Mouse (Mus musculus) cerebellum, adult 2 months (tissue): ENCODE measurements around the gene Vcp. TPM values are rescaled to one million over a fixed set of nuclear protein-coding genes. Genes with fewer than 3 reads are reported as not detected.
"Not testable (repeated sequence)": the region's sequence is repeated elsewhere in the genome, so short reads cannot be mapped to it uniquely, and the experiment has no call there.

Source experiments
- DNase-seq, 2 experiments: peaks; one replicate each; pipeline ENCODE4 v3.0.0; 2021
- H3K27ac ChIP-seq: fragments of 200-500 bp; 2 replicates; pipeline ENCODE4 v1.5.1; 2012; ENCODE audit warnings: low read length, control low read depth, inconsistent platforms; ENCODE audit not compliant: insufficient read depth
- H3K27me3 ChIP-seq: fragments of 200-500 bp; 2 replicates; pipeline ENCODE4 v1.6.1; 2012; ENCODE audit warnings: inconsistent platforms, mild to moderate bottlenecking, low read length, moderate library complexity; ENCODE audit not compliant: control insufficient read depth, insufficient read depth
- H3K4me1 ChIP-seq: fragments of 200-500 bp; 2 replicates; pipeline ENCODE4 v1.6.1; 2011; ENCODE audit warnings: low read length; ENCODE audit not compliant: control insufficient read depth, insufficient read depth
- H3K4me3 ChIP-seq: fragments of 200-500 bp; replicated peaks from 2 replicates; pipeline ENCODE3; 2011; ENCODE audit warnings: mild to moderate bottlenecking, low read depth, low read length, control low read depth; ENCODE audit not compliant: insufficient read depth
- CTCF ChIP-seq: fragments of 200-500 bp; IDR thresholded peaks from 2 replicates; pipeline ENCODE4 v1.5.1; 2011; ENCODE audit warnings: low read depth, mild to moderate bottlenecking, control low read depth, low read length, moderate library complexity, borderline replicate concordance; ENCODE audit not compliant: insufficient read depth
- POLR2A ChIP-seq: fragments of 200-500 bp; IDR thresholded peaks from 2 replicates; pipeline ENCODE4 v1.6.1; 2011; ENCODE audit warnings: low read length, control low read depth, borderline replicate concordance; ENCODE audit not compliant: insufficient read depth
- WGBS: fragments of 180-500 bp; shearing (Covaris S2); methylation state at CpG from one replicate; pipeline ENCODE4 v1.1.7; 2018; 5-methylcytosine and 5-hydroxymethylcytosine counted together
- polyA plus RNA-seq: library from polyadenylated mRNA; depleted of rRNA; stranded (reverse); fragments of >200 nt; gene quantifications from 2 replicates; pipeline ENCODE4 v1.2.3, GENCODE M21; 2012; rRNA removed

Vcp gene
- 196 and 200 TPM in 2 replicates for polyA plus RNA-seq

DNA sequence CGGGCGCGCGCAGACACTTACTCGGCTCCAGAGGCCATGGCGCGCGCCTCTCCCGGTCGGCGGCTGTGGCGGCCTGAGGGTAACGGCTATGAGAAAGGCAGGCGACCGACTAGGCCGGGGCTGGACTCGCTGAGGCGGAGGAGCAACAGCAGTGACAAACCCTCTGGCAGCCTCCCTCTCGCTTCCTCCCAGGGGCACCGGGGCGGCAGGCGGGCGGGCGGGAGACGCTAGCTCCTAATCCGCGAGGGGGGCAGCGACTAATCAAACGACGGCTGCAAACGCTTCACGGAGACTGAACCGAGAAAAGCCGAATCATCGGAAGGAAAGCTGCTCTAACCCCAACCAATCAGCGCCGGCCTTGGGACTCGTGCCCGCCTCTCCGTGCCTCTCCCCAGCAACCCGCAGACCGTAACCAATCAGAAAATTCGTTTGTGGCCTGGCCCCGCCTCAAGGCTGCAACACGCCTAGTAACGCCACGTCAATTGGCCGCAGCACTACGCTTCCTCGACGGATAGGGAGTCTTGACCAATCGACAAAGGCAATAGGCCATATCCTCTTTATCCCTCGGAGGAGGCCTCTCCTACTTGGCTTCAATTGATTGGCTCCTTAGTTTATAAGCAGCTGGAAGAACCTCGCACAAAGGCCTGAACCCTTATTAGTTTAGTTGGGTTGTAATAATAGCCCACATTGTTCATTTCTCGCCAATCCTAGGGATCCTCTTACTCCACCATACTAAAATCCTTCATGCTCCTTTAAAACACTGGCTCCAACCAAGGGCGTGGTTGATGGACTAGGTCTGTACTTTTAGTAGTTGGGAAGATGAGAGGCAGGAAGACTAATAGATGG is at the start of gene Vcp:
Gene Vcp, minus strand, starts transcription at position 367 of the 846 bp plus-strand sequence.
- DNase-seq = peak; percentile 99 to 100
- Histone ChIP-seq H3K4me3 (peak within 1 kb of the TSS; percentile 74), H3K27ac (peak within 1 kb of the TSS; percentile 81)
- H3K27me3 ChIP-seq, H3K4me1 ChIP-seq: not testable (repeated sequence)
- 1% methylated on average over 54 of the region's 56 CpGs for WGBS

DNA sequence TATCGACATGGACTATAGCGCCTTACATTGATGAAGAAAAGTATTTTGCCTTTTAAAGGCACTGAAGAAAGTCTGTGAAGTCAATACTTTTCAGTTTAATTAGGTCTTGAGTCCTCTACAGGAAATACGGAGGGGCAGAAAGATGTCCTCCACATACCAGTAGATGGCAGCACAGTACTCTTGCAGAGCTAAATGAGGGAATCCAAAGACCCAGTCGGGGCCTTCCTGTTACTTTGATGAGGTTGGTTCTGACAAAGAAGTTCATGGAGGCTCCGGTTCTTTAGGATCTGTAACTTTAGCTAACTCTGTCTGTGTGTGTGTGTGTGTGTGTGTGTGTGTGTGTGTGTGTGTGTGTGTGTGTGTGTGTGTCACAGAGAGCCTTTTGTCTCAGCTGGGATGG is 46.9 kb upstream of the Vcp start:
- 7% methylated on average over 5 of the region's 5 CpGs for WGBS
- H3K27me3 ChIP-seq = no peaks in the 10 kb centered on the region
- H3K27ac ChIP-seq = no peak overlapping the region
- no peak overlapping the region for H3K4me3 ChIP-seq
- H3K4me1 ChIP-seq = peaks cover 2% of the 10 kb centered on the region; the same call in 1 of the 2 replicates
- TF ChIP-seq CTCF (peak; percentile 67; the same call in 1 of the 2 replicates), POLR2A (no peak)
- peak; percentile 70 to 80 for DNase-seq

DNA sequence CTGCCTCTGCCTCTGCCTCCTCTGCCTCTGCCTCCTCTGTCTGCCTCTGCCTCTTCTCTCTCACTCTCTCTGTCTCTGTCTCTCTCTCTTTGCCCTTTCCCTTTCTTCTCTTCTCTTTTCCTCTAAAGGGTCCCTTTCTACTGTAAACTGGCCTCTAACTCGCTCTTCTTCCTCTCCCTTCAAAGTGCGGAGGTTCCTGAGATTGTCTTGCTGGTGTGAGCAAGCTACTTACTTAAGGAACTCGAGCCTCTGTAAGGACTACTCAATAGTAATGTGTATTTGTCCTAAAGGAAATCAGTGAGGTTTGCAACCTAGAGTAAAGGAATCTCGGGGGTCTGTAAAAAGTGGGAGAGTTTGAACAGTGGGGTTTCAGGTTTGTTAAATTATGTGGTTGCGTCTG is 46.3 kb upstream of the Vcp start:
- TF ChIP-seq CTCF = no peak
- TF ChIP-seq POLR2A = no peak
- Histone ChIP-seq H3K4me1 (peaks cover 2% of the 10 kb centered on the region; the same call in 1 of the 2 replicates), H3K27me3 (no peaks in the 10 kb centered on the region), H3K4me3 (no peak overlapping the region), H3K27ac (no peak overlapping the region)
- 47% methylated on average over 5 of the region's 5 CpGs for WGBS
- DNase-seq = no peak

DNA sequence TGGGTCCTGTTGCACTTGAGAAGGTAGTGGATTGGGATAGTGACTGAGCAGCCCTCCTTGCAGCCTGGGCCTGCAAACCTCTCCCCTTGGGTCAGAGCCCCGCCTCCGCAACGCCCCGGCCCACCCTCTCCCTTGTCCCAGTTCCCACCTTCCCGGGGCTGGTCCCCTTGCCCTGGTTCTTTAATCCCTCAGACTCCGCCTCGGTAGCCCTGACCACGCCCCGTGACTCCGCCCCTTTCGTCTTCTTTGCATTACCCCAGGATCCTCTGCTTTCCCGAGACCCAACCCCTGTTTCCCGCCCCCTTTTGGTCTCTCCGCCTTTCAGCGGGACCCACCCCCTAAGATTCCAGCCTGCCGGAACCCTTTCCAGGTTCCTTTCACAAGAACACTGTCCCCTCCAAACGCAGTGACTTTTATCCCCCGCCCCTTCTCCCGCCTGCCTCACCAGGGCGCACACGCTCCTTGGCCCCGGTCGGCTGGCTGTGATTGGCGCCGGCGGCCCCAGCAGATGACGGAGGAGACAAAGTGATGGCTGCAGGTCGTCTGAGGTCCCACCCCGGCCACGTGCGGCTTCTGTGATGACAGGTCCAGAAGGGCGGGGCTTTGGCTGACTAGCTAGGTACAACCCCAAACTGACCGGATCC is 45.5 kb upstream of the Vcp start, which contains the start of gene Fam214b:
Gene Fam214b, minus strand, starts transcription at position 562 of the 644 bp plus-strand sequence.
- DNase-seq = peak; percentile 92 to 93
- H3K4me1 ChIP-seq = peaks cover 2% of the 10 kb centered on the region; the same call in 1 of the 2 replicates
- H3K27me3 ChIP-seq = no peaks in the 10 kb centered on the region
- H3K27ac ChIP-seq = no peak within 1 kb of the TSS
- WGBS = under 1% methylated on average over 33 of the region's 33 CpGs
- TF ChIP-seq CTCF (no peak), POLR2A (no peak)
- H3K4me3 ChIP-seq = peak within 1 kb of the TSS; percentile 62

DNA sequence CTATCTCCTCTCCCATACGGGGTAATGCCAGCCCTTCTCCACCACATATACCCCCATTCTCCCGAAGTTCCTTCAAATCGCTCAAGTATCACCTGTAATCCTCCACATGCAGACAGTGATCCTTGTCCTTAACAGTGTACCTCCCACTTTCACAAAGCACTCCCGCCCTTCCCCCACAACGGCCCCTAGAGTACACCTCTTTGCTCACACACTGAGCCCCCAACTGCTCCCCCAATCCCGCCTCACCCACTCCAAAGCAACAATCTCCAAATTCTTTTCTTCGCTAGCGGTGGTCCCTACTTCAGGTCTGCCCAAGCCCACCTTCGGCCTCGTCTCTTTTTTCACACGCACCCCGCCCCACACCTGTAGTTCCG is 45.0 kb upstream of the Vcp start:
- Histone ChIP-seq H3K27ac (no peak overlapping the region), H3K27me3 (no peaks in the 10 kb centered on the region), H3K4me1 (peaks cover 2% of the 10 kb centered on the region; the same call in 1 of the 2 replicates), H3K4me3 (peak overlapping the region; percentile 62)
- WGBS = 1% methylated on average over 13 of the region's 13 CpGs
- no peak for TF ChIP-seq POLR2A
- TF ChIP-seq CTCF = no peak
- DNase-seq = peak in 1 of 2 experiments; percentile 51

DNA sequence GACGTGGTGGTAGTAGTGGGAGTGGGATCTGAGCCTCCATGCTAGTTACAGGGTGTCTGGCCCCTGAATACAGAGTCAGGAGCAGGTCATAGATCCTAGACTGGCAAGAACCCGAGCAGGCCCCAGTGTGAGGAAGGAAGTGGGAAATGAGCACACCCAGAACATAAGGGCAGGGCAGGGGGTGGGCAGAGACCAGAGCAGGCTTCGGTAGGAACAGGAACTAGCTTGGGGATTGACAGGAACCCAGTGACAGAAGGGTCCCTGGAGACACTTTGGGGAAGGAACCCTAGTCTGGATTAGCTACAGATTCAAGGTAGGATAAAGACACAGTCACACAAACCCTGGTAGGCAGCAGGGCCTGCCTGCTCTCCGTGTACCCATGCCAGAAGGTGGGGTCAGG is 44.4 kb upstream of the Vcp start:
- H3K27me3 ChIP-seq = no peaks in the 10 kb centered on the region
- H3K4me3 ChIP-seq = peak overlapping the region; percentile 5
- H3K4me1 ChIP-seq = peaks cover 2% of the 10 kb centered on the region; the same call in 1 of the 2 replicates
- DNase-seq = peak in 1 of 2 experiments; percentile 20
- 10% methylated on average over 4 of the region's 4 CpGs for WGBS
- TF ChIP-seq POLR2A = no peak
- TF ChIP-seq CTCF = no peak
- H3K27ac ChIP-seq = no peak overlapping the region; the same call in 1 of the 2 replicates

DNA sequence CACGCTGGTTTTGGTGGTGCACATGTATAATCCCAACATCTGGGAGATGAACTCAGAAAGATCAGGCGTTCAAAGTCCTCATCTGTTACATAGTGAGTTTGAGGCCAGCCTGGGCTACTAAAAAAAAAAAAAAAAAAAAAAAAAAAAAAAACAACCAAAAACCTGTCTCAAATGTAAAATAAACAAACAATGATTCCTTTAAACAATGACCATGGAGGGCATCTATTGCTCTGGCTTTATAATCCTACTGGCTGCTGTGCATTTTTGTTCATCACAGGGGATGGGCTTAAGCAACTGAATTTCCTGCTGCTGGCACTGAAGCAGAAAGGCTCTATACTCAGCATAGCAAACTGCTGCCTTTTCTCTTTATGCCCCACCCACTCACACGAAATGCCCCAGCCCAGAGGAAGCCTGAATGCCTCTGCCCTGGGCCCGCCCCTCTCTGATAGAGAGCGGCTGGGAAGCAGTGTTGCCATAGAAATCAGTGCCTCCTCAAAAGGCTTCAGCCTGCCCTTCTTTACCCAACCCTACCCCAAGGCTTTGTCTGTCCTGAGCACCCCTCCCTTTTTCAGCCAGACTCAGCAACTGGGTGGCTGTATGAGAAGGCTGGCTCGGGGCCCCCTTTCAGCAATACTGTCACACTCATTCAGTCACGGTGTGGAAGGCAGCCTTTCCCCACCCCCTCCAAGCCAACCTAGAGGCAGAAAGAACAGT is 43.5 kb upstream of the Vcp start:
- WGBS = 39% methylated on average over 7 of the region's 7 CpGs
- no peak overlapping the region for H3K27ac ChIP-seq
- TF ChIP-seq POLR2A (no peak), CTCF (no peak)
- no peak overlapping the region for H3K4me3 ChIP-seq
- H3K4me1 ChIP-seq = peaks cover 7% of the 10 kb centered on the region
- H3K27me3 ChIP-seq = no peaks in the 10 kb centered on the region
- DNase-seq = peak in 1 of 2 experiments; percentile 22
